Mouse (Mus musculus): Measurements from ENCODE around the gene Iglon5. TPM values are rescaled to one million over a fixed set of nuclear protein-coding genes. Genes with fewer than 3 reads are reported as not detected.
A peak's percentile ranks its signal among the peaks of the same experiment; 100 is the strongest.

The Iglon5 gene
- total and polyA plus RNA-seq, 2 experiments from 2014 or later: 0.08 TPM; not detected in 1

- Histone ChIP-seq H3K4me1 (ENCODE audit: control insufficient read depth, insufficient read depth) (peaks cover 6% of the 10 kb centered on the region; the same call in 1 of the 2 replicates), H3K9me3 (replicated peaks; ENCODE audit: control insufficient read depth, low read length) (no peaks in the 10 kb centered on the region), H3K4me3 (ENCODE audit: low read depth, low read length) (no peak overlapping the region), H3K27ac (ENCODE audit: low read depth) (no peak overlapping the region), H3K4me2 (ENCODE audit: low read depth, low read length) (no peak overlapping the region), H3K9ac (replicated peaks; ENCODE audit: low read depth, low read length) (no peak overlapping the region), H3K27me3 (ENCODE audit: control insufficient read depth, insufficient read depth, low read length) (no peaks in the 10 kb centered on the region), H3K36me3 (replicated peaks; ENCODE audit: control insufficient read depth, insufficient read depth, low read length) (peaks cover 73% of the 10 kb centered on the region)
- ATAC-seq (ENCODE audit: insufficient read depth, low read depth) (no peak), DNase-seq (ENCODE audit: low spot score) (no peak)
- TF ChIP-seq EP300 (IDR thresholded peaks at IDR 0.05; ENCODE audit: low read depth): no peak
- TF ChIP-seq CTCF (IDR thresholded peaks at IDR 0.05; ENCODE audit: low read depth): no peak
- 80% methylated on average over 6 of the region's 6 CpGs for WGBS
Measured at GRCm38 (mm10) chr7:43454371-43454770, 35.5 kb downstream of the Iglon5 start.

- no peak overlapping the region for H3K4me2 ChIP-seq (ENCODE audit: low read depth, low read length)
- H3K27ac ChIP-seq (ENCODE audit: low read depth): no peak overlapping the region
- WGBS: 76% methylated on average over 14 of the region's 14 CpGs
- H3K27me3 ChIP-seq (ENCODE audit: control insufficient read depth, insufficient read depth, low read length): no peaks in the 10 kb centered on the region
- TF ChIP-seq CTCF (IDR thresholded peaks at IDR 0.05; ENCODE audit: low read depth) (no peak), EP300 (IDR thresholded peaks at IDR 0.05; ENCODE audit: low read depth) (no peak)
- H3K4me3 ChIP-seq (ENCODE audit: low read depth, low read length): no peak overlapping the region
- no peak for DNase-seq (ENCODE audit: low spot score)
- H3K9ac ChIP-seq (replicated peaks; ENCODE audit: low read depth, low read length): no peak overlapping the region
- no peak for ATAC-seq (ENCODE audit: insufficient read depth, low read depth)
- peaks cover 12% of the 10 kb centered on the region; the same call in 1 of the 2 replicates for H3K4me1 ChIP-seq (ENCODE audit: control insufficient read depth, insufficient read depth)
- no peaks in the 10 kb centered on the region for H3K9me3 ChIP-seq (replicated peaks; ENCODE audit: control insufficient read depth, low read length)
- H3K36me3 ChIP-seq (replicated peaks; ENCODE audit: control insufficient read depth, insufficient read depth, low read length): peaks cover 73% of the 10 kb centered on the region
Measured at GRCm38 (mm10) chr7:43453599-43454355, 36.1 kb downstream of the Iglon5 start.

DNA sequence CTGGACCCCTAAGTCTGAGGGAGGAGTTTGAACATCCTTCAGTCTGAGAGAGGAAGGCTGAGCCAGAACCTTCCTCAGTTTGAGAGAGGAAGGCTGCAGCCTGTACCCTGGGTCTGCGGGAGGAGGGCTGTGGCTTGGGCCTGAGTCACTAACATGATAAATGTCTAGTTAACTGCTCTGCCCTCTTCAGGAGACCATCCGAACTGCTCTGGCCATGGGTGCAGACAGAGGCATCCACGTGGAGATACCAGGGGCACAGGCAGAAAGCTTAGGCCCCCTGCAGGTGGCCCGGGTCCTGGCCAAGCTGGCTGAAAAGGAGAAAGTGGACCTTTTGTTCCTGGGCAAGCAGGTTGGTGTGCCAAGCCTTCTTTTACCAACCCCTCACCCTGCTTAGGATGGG is 37.3 kb downstream of the Iglon5 start:
- DNase-seq (ENCODE audit: low spot score) (peak; percentile 15), ATAC-seq (ENCODE audit: insufficient read depth, low read depth) (0 out of 2 replicates have a peak, but pooled peaks have one; percentile 28)
- Histone ChIP-seq H3K9ac (replicated peaks; ENCODE audit: low read depth, low read length) (no peak overlapping the region), H3K4me2 (ENCODE audit: low read depth, low read length) (no peak overlapping the region), H3K4me3 (ENCODE audit: low read depth, low read length) (no peak overlapping the region), H3K36me3 (replicated peaks; ENCODE audit: control insufficient read depth, insufficient read depth, low read length) (peaks cover 68% of the 10 kb centered on the region), H3K4me1 (ENCODE audit: control insufficient read depth, insufficient read depth) (peaks cover 24% of the 10 kb centered on the region; the same call in 1 of the 2 replicates), H3K9me3 (replicated peaks; ENCODE audit: control insufficient read depth, low read length) (no peaks in the 10 kb centered on the region), H3K27ac (ENCODE audit: low read depth) (no peak overlapping the region), H3K27me3 (ENCODE audit: control insufficient read depth, insufficient read depth, low read length) (no peaks in the 10 kb centered on the region)
- TF ChIP-seq CTCF (IDR thresholded peaks at IDR 0.05; ENCODE audit: low read depth): peak; percentile 29
- TF ChIP-seq EP300 (IDR thresholded peaks at IDR 0.05; ENCODE audit: low read depth): no peak
- 43% methylated on average over 4 of the region's 4 CpGs for WGBS

DNA sequence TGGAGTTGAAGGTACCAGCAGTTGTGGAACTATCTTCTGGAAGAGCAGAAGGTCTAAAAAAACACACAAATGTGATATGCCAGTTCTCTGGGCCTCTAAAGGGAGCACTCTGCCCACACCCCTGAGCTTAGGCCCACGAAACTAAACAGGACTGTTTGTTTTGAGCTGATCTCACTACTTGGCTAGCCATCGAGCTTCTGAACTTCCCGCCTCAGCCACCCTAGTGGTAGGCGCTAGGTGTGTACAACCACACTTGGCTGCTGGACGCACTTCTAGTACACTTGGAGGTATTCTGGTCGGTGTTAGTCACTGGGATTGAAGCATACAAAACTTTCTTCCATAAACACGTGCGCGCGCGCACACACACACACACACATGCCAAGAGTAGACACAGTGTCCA is 38.1 kb downstream of the Iglon5 start:
- Histone ChIP-seq H3K4me2 (ENCODE audit: low read depth, low read length) (no peak overlapping the region), H3K36me3 (replicated peaks; ENCODE audit: control insufficient read depth, insufficient read depth, low read length) (peaks cover 59% of the 10 kb centered on the region), H3K4me3 (ENCODE audit: low read depth, low read length) (no peak overlapping the region), H3K9me3 (replicated peaks; ENCODE audit: control insufficient read depth, low read length) (no peaks in the 10 kb centered on the region), H3K9ac (replicated peaks; ENCODE audit: low read depth, low read length) (no peak overlapping the region), H3K27me3 (ENCODE audit: control insufficient read depth, insufficient read depth, low read length) (no peaks in the 10 kb centered on the region), H3K4me1 (ENCODE audit: control insufficient read depth, insufficient read depth) (peaks cover 32% of the 10 kb centered on the region; the same call in 1 of the 2 replicates), H3K27ac (ENCODE audit: low read depth) (no peak overlapping the region)
- no peak for ATAC-seq (ENCODE audit: insufficient read depth, low read depth)
- WGBS: 91% methylated on average over 11 of the region's 11 CpGs
- no peak for TF ChIP-seq CTCF (IDR thresholded peaks at IDR 0.05; ENCODE audit: low read depth)
- TF ChIP-seq EP300 (IDR thresholded peaks at IDR 0.05; ENCODE audit: low read depth): no peak
- DNase-seq (ENCODE audit: low spot score): no peak

GRCm38 (mm10) chr7:43449811-43450210 is 40.1 kb downstream of the Iglon5 start:
- Histone ChIP-seq H3K27me3 (ENCODE audit: control insufficient read depth, insufficient read depth, low read length) (no peaks in the 10 kb centered on the region), H3K4me1 (ENCODE audit: control insufficient read depth, insufficient read depth) (peaks cover 44% of the 10 kb centered on the region), H3K27ac (ENCODE audit: low read depth) (peak overlapping the region; percentile 77), H3K36me3 (replicated peaks; ENCODE audit: control insufficient read depth, insufficient read depth, low read length) (peaks cover 40% of the 10 kb centered on the region), H3K4me3 (ENCODE audit: low read depth, low read length) (no peak overlapping the region), H3K4me2 (ENCODE audit: low read depth, low read length) (no peak overlapping the region), H3K9ac (replicated peaks; ENCODE audit: low read depth, low read length) (no peak overlapping the region), H3K9me3 (replicated peaks; ENCODE audit: control insufficient read depth, low read length) (no peaks in the 10 kb centered on the region)
- TF ChIP-seq CTCF (IDR thresholded peaks at IDR 0.05; ENCODE audit: low read depth) (no peak), EP300 (IDR thresholded peaks at IDR 0.05; ENCODE audit: low read depth) (no peak)
- no peak for ATAC-seq (ENCODE audit: insufficient read depth, low read depth)
- 94% methylated on average over 2 of the region's 2 CpGs for WGBS
- DNase-seq (ENCODE audit: low spot score): no peak

Measured in heart, postnatal 0 days (tissue).